8 mouse cellular contexts compared by ENCODE assay signal in genomic region chr17:87107623-87108221, GRCm38 (mm10). TPM values are rescaled to one million over a fixed set of nuclear protein-coding genes. Genes with fewer than 3 reads are reported as not detected.
DNase-seq lines count a peak whose midpoint lies in the region; ATAC-seq and TF ChIP-seq lines count a peak whose summit lies in the region.

Socs5 (plus strand) TSS chr17:87107679.

- under 1% methylated on average over 69 of the region's 73 CpGs for WGBS in spleen, adult 2 months
- under 1% methylated on average over 50 of the region's 73 CpGs for WGBS in forebrain, embryonic 12.5 days
- WGBS in midbrain, postnatal 0 days: 0% methylated on average over 27 of the region's 73 CpGs

- no peaks in the 10 kb centered on the region for H3K9me3 ChIP-seq in forebrain, embryonic 12.5 days
- no peaks in the 10 kb centered on the region for H3K9me3 ChIP-seq in midbrain, postnatal 0 days (ENCODE audit: low read length)

- H3K9ac ChIP-seq in forebrain, embryonic 12.5 days: peak within 1 kb of the TSS; percentile 89
- H3K9ac ChIP-seq in midbrain, postnatal 0 days (replicated peaks; ENCODE audit: low read length, poor library complexity, severe bottlenecking): peak within 1 kb of the TSS; percentile 85

- H3K36me3 ChIP-seq in spleen, adult 2 months (ENCODE audit: control insufficient read depth, insufficient read depth, low read length): no peaks in the 10 kb centered on the region
- no peaks in the 10 kb centered on the region for H3K36me3 ChIP-seq in forebrain, embryonic 12.5 days (replicated peaks)
- no peaks in the 10 kb centered on the region for H3K36me3 ChIP-seq in midbrain, postnatal 0 days (ENCODE audit: insufficient read depth, low read length)

- peaks cover 7% of the 10 kb centered on the region; the same call in 1 of the 2 replicates for H3K4me1 ChIP-seq in spleen, adult 2 months (ENCODE audit: control insufficient read depth, insufficient read depth, insufficient read length)
- peaks cover 22% of the 10 kb centered on the region for H3K4me1 ChIP-seq in forebrain, embryonic 12.5 days
- H3K4me1 ChIP-seq in midbrain, postnatal 0 days (ENCODE audit: insufficient read depth, low read length): no peaks in the 10 kb centered on the region; the same call in 1 of the 2 replicates

- intact Hi-C loops in heart, postnatal 25 days (cut with DNase I): loop anchor here (2.0 to 5.0 kb wide), 3 partner anchors 65 to 145 kb away; partner anchors contain the start of gene Rhoq
- intact Hi-C loops in left cerebral cortex, postnatal 14 days (cut with DNase I): loop anchor here (5.0 kb wide), 3 partner anchors 65 to 145 kb away; partner anchors contain the start of gene Rhoq

- H3K27me3 ChIP-seq in spleen, adult 2 months (ENCODE audit: control insufficient read depth, insufficient read depth, low read length): no peaks in the 10 kb centered on the region; the same call in 1 of the 2 replicates
- H3K27me3 ChIP-seq in forebrain, embryonic 12.5 days: no peaks in the 10 kb centered on the region
- no peaks in the 10 kb centered on the region for H3K27me3 ChIP-seq in midbrain, postnatal 0 days (ENCODE audit: insufficient read depth, low read length)

- TF ChIP-seq CTCF in spleen, adult 2 months (IDR thresholded peaks at IDR 0.05; ENCODE audit: extremely low read depth, insufficient read depth, insufficient read length, insufficient replicate concordance): no peak
- 0 out of 2 replicates have a peak, but pooled peaks have one; percentile 18 for TF ChIP-seq CTCF in midbrain, postnatal 0 days (IDR thresholded peaks at IDR 0.05)

- peak; percentile 18; the same call in 1 of the 2 replicates for TF ChIP-seq POLR2A in spleen, adult 2 months (IDR thresholded peaks at IDR 0.05; ENCODE audit: low read depth, low read length)

- DNase-seq in spleen, adult 2 months (ENCODE audit: low read depth in 1 of 2, low spot score in 2 of 2): no peak
- no peak for DNase-seq in spleen, adult 12 weeks (ENCODE audit: low spot score)
- DNase-seq in adrenal gland, postnatal 14 days: no peak
- DNase-seq in heart, postnatal 25 days (ENCODE audit: low spot score): no peak
- peak; percentile 37 to 46 for DNase-seq in left cerebral cortex, postnatal 14 days (ENCODE audit: low spot score in 2 of 2)
- DNase-seq in midbrain, postnatal 0 days (ENCODE audit: low spot score): no peak
- DNase-seq in lung, postnatal 25 days (ENCODE audit: low spot score): no peak

- ATAC-seq in forebrain, embryonic 12.5 days (ENCODE audit: low FRiP score): peak; percentile 82
- ATAC-seq in midbrain, postnatal 0 days (ENCODE audit: low FRiP score): peak; percentile 80

- peak within 1 kb of the TSS; percentile 85 for H3K27ac ChIP-seq in spleen, adult 2 months (ENCODE audit: insufficient read depth, low read length)
- peak within 1 kb of the TSS; percentile 86 for H3K27ac ChIP-seq in forebrain, embryonic 12.5 days
- H3K27ac ChIP-seq in midbrain, postnatal 0 days (ENCODE audit: low read depth, low read length): peak within 1 kb of the TSS; percentile 91

- peak within 1 kb of the TSS; percentile 81 for H3K4me3 ChIP-seq in spleen, adult 2 months (ENCODE audit: extremely low read depth, insufficient read depth, insufficient read length)
- peak within 1 kb of the TSS; percentile 87 for H3K4me3 ChIP-seq in forebrain, embryonic 12.5 days (replicated peaks)
- H3K4me3 ChIP-seq in midbrain, postnatal 0 days (ENCODE audit: low read depth, low read length): peak within 1 kb of the TSS; percentile 68

- peak within 1 kb of the TSS; percentile 73 for H3K4me2 ChIP-seq in forebrain, embryonic 12.5 days
- H3K4me2 ChIP-seq in midbrain, postnatal 0 days (ENCODE audit: low read depth, low read length, poor library complexity, severe bottlenecking): peak within 1 kb of the TSS; percentile 72

RNA-seq across cellular contexts. Expression of gene Socs5, which starts in this region (rescaled TPM):
- polyA plus RNA-seq in spleen, adult 2 months (2012; rRNA removed): 6.9 and 7.9 TPM in 2 replicates
- 58.9 and 60.7 TPM in 2 replicates for total RNA-seq in adrenal gland, postnatal 14 days (2021)
- polyA plus RNA-seq in forebrain, embryonic 12.5 days (2016; fragmentation: Nextera tagmentation; extraction: Ambion mirVana): 11.6 and 12.8 TPM in 2 replicates
- 10 to 100 TPM; 27.6 to 34.0 TPM for total RNA-seq in heart, postnatal 25 days (2021)
- 10 to 100 TPM; 74.9 to 79.7 TPM for total RNA-seq in left cerebral cortex, postnatal 14 days (2021)
- 21.3 and 27.0 TPM in 2 replicates for total RNA-seq in midbrain, postnatal 0 days (2014; rRNA removed)
- 13.0 and 13.1 TPM in 2 replicates for polyA plus RNA-seq in midbrain, postnatal 0 days (2015; fragmentation: Nextera tagmentation; extraction: Ambion mirVana)

Comparison
In these comparisons a context has a peak if more than half of its experiments do, and no peak if none do; other contexts are left out.
1. DNase-seq: peak in left cerebral cortex, postnatal 14 days (2 of 2); none in spleen, adult 2 months (0 of 2), spleen, adult 12 weeks (single experiment), adrenal gland, postnatal 14 days (single experiment), heart, postnatal 25 days (single experiment), midbrain, postnatal 0 days (single experiment) and lung, postnatal 25 days (single experiment).
2. Peak in every context shown above with its lines, with median percentiles within 50 percentile points of each other: H3K27ac ChIP-seq and H3K4me3 ChIP-seq.